Mouse (Mus musculus): ENCODE results near the gene Trmt2a. TPM values are rescaled to one million over a fixed set of nuclear protein-coding genes. Genes with fewer than 3 reads are reported as not detected.
A peak's percentile ranks its signal among the peaks of the same experiment; 100 is the strongest.

Trmt2a gene
- total and polyA plus RNA-seq, 2 experiments = 14.6 to 19.4 TPM

- Histone ChIP-seq H3K27ac (replicated peaks; ENCODE audit: insufficient read depth, low read depth, low read length) (no peak overlapping the region), H3K79me2 (ENCODE audit: control insufficient read depth, insufficient read depth, low read length) (no peaks in the 10 kb centered on the region; the same call in 1 of the 2 replicates), H3K27me3 (ENCODE audit: control insufficient read depth, insufficient read depth, low read length) (no peaks in the 10 kb centered on the region), H3K9ac (ENCODE audit: low read depth, low read length) (no peak overlapping the region), H3K4me1 (ENCODE audit: control insufficient read depth, insufficient read depth, low read length) (no peaks in the 10 kb centered on the region), H3K4me3 (ENCODE audit: insufficient read depth, low read depth, low read length) (no peak overlapping the region), H3K36me3 (ENCODE audit: control insufficient read depth, insufficient read depth, low read length) (peaks cover 31% of the 10 kb centered on the region)
- DNase-seq (ENCODE audit: extremely low read depth, low read depth, low spot score) = no peak
- TF ChIP-seq CTCF (IDR thresholded peaks at IDR 0.05; ENCODE audit: low read depth, low read length) = no peak
- no peak for TF ChIP-seq POLR2A (IDR thresholded peaks at IDR 0.05; ENCODE audit: extremely low read depth, insufficient read depth, low read length)
- 95% methylated on average over 10 of the region's 10 CpGs for WGBS
These were observed 6.9 kb upstream of the Trmt2a start for GRCm38 (mm10) chr16:18241581-18241980.

- H3K4me1 ChIP-seq (ENCODE audit: control insufficient read depth, insufficient read depth, low read length) = peaks cover 9% of the 10 kb centered on the region
- WGBS = 1% methylated on average over 33 of the region's 33 CpGs
- H3K27ac ChIP-seq (replicated peaks; ENCODE audit: insufficient read depth, low read depth, low read length) = peak overlapping the region; percentile 46
- peak overlapping the region; percentile 91 for H3K9ac ChIP-seq (ENCODE audit: low read depth, low read length)
- H3K79me2 ChIP-seq (ENCODE audit: control insufficient read depth, insufficient read depth, low read length) = peaks cover 10% of the 10 kb centered on the region; the same call in 1 of the 2 replicates
- H3K4me3 ChIP-seq (ENCODE audit: insufficient read depth, low read depth, low read length) = peak overlapping the region; percentile 89
- no peaks in the 10 kb centered on the region for H3K27me3 ChIP-seq (ENCODE audit: control insufficient read depth, insufficient read depth, low read length)
- TF ChIP-seq CTCF (IDR thresholded peaks at IDR 0.05; ENCODE audit: low read depth, low read length) (no peak), POLR2A (IDR thresholded peaks at IDR 0.05; ENCODE audit: extremely low read depth, insufficient read depth, low read length) (no peak)
- DNase-seq (ENCODE audit: extremely low read depth, low read depth, low spot score) = peak; percentile 9
- peaks cover 23% of the 10 kb centered on the region for H3K36me3 ChIP-seq (ENCODE audit: control insufficient read depth, insufficient read depth, low read length)
These were observed 719 bp upstream of the Trmt2a start for GRCm38 (mm10) chr16:18247521-18248399.

GRCm38 (mm10) chr16:18249364-18249967 is 987 bp downstream of the Trmt2a start:
- WGBS = 3% methylated on average over 27 of the region's 27 CpGs
- peak overlapping the region; percentile 26; the same call in 1 of the 2 replicates for H3K27ac ChIP-seq (replicated peaks; ENCODE audit: insufficient read depth, low read depth, low read length)
- DNase-seq (ENCODE audit: extremely low read depth, low read depth, low spot score) = peak; percentile 25

GRCm38 (mm10) chr16:18250231-18250630 is 1.8 kb downstream of the Trmt2a start:
- peaks cover 9% of the 10 kb centered on the region for H3K4me1 ChIP-seq (ENCODE audit: control insufficient read depth, insufficient read depth, low read length)
- DNase-seq (ENCODE audit: extremely low read depth, low read depth, low spot score) = no peak
- no peak overlapping the region for H3K4me3 ChIP-seq (ENCODE audit: insufficient read depth, low read depth, low read length)
- no peak overlapping the region for H3K9ac ChIP-seq (ENCODE audit: low read depth, low read length)
- 61% methylated on average over 4 of the region's 4 CpGs for WGBS
- H3K79me2 ChIP-seq (ENCODE audit: control insufficient read depth, insufficient read depth, low read length) = peaks cover 10% of the 10 kb centered on the region; the same call in 1 of the 2 replicates
- H3K27ac ChIP-seq (replicated peaks; ENCODE audit: insufficient read depth, low read depth, low read length) = no peak overlapping the region
- H3K27me3 ChIP-seq (ENCODE audit: control insufficient read depth, insufficient read depth, low read length) = no peaks in the 10 kb centered on the region
- TF ChIP-seq CTCF (IDR thresholded peaks at IDR 0.05; ENCODE audit: low read depth, low read length) = no peak
- peaks cover 27% of the 10 kb centered on the region for H3K36me3 ChIP-seq (ENCODE audit: control insufficient read depth, insufficient read depth, low read length)

More at GRCm38 (mm10) chr16:18249364-18249967, 987 bp downstream of the Trmt2a start:
- TF ChIP-seq CTCF (IDR thresholded peaks at IDR 0.05; ENCODE audit: low read depth, low read length) (no peak), POLR2A (IDR thresholded peaks at IDR 0.05; ENCODE audit: extremely low read depth, insufficient read depth, low read length) (no peak)
- Histone ChIP-seq H3K9ac (ENCODE audit: low read depth, low read length) (peak overlapping the region; percentile 83), H3K27me3 (ENCODE audit: control insufficient read depth, insufficient read depth, low read length) (no peaks in the 10 kb centered on the region), H3K36me3 (ENCODE audit: control insufficient read depth, insufficient read depth, low read length) (peaks cover 26% of the 10 kb centered on the region), H3K79me2 (ENCODE audit: control insufficient read depth, insufficient read depth, low read length) (peaks cover 10% of the 10 kb centered on the region; the same call in 1 of the 2 replicates), H3K4me3 (ENCODE audit: insufficient read depth, low read depth, low read length) (peak overlapping the region; percentile 78), H3K4me1 (ENCODE audit: control insufficient read depth, insufficient read depth, low read length) (peaks cover 9% of the 10 kb centered on the region)

- no peak overlapping the region for H3K27ac ChIP-seq (replicated peaks; ENCODE audit: insufficient read depth, low read depth, low read length)
- TF ChIP-seq CTCF (IDR thresholded peaks at IDR 0.05; ENCODE audit: low read depth, low read length) = no peak
- no peak for TF ChIP-seq POLR2A (IDR thresholded peaks at IDR 0.05; ENCODE audit: extremely low read depth, insufficient read depth, low read length)
- peaks cover 10% of the 10 kb centered on the region; the same call in 1 of the 2 replicates for H3K79me2 ChIP-seq (ENCODE audit: control insufficient read depth, insufficient read depth, low read length)
- peaks cover 29% of the 10 kb centered on the region for H3K36me3 ChIP-seq (ENCODE audit: control insufficient read depth, insufficient read depth, low read length)
- H3K9ac ChIP-seq (ENCODE audit: low read depth, low read length) = no peak overlapping the region
- H3K4me3 ChIP-seq (ENCODE audit: insufficient read depth, low read depth, low read length) = no peak overlapping the region
- no peaks in the 10 kb centered on the region for H3K27me3 ChIP-seq (ENCODE audit: control insufficient read depth, insufficient read depth, low read length)
- H3K4me1 ChIP-seq (ENCODE audit: control insufficient read depth, insufficient read depth, low read length) = peaks cover 9% of the 10 kb centered on the region
- DNase-seq (ENCODE audit: extremely low read depth, low read depth, low spot score) = no peak
- 80% methylated on average over 10 of the region's 10 CpGs for WGBS
These were observed 2.6 kb downstream of the Trmt2a start for GRCm38 (mm10) chr16:18250828-18251790.
